Mouse (Mus musculus) retina, postnatal 1 day (tissue): ENCODE data around the gene H2afj.

ENCODE experiments used
- DNase-seq: peaks from one replicate; pipeline ENCODE4 v3.0.0-alpha.2; 2012

H2afj gene

DNA sequence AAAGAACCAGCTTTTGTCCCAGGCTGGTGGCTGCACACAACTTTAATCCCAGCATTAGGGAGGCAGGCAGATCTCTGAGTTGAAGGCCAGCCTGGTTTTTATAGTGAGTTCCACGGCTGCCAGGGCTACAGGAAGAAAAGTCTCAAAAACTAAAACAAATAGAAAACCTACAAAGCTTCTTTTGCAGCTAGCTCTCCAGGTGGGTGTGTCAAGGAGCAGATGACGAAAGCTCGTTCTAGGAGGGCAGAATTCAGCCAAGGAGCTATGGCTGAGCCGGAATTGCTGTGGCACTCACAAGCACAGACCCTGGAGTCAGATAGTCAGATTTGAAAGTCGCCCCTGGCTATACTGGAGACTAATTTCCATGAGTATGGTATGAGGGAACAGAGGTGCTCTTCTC lies 1.2 kb upstream of the H2afj start:
- no peak for DNase-seq

DNA sequence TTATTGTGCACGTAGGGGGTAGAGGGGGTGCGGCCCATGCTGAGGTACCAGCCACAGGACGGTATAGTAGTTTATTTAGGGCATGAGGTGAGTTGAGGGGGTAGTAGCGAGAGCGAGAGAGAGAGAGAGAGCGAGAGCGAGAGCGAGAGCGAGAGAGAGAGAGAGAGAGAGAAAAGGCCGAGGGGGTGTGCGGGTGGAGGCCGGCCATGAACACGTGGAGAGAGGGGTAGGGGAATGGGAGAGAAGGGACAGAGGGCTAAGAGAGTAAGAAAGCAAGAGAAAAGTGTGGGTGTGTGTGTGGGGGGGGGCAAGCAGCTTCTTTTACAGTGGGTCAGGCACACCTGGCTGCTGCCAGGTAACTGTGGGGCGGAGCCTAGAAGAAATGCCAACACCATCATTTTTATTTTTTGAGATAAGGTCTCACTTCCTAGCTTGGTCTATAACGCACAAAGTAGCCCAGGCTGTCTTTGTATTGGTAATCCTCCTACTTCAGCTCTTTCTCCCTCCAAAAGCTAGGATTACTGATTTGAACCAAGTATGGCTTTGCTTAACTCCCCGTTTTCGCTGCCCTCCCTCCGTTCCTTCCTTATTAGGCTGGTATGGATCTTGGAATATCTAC lies 540 bp upstream of the H2afj start:
- DNase-seq: no peak

DNA sequence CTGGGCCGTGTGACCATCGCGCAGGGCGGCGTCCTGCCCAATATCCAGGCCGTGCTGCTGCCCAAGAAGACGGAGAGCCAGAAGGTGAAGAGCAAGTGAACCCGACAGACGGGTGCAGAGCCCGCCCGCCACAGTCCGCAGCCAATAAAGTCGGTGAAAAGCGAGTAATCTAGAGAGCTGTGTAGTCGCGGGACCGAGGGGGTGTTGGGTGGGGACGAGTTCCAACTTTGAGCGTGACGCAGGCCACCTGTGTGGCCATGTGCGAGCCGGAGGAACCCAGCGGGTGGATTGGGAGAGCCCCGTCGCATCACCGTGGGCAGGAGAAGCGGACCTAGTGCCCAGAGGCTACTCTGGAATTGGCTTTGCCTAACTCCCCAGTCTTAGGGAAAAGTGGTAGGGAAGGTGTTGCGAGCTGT lies 595 bp downstream of the H2afj start:
- no peak for DNase-seq

GRCm38 (mm10) chr6:136809077-136809476 lies 1.0 kb downstream of the H2afj start:
- no peak for DNase-seq

GRCm38 (mm10) chr6:136809673-136810072 lies 1.6 kb downstream of the H2afj start:
- DNase-seq: no peak

DNA sequence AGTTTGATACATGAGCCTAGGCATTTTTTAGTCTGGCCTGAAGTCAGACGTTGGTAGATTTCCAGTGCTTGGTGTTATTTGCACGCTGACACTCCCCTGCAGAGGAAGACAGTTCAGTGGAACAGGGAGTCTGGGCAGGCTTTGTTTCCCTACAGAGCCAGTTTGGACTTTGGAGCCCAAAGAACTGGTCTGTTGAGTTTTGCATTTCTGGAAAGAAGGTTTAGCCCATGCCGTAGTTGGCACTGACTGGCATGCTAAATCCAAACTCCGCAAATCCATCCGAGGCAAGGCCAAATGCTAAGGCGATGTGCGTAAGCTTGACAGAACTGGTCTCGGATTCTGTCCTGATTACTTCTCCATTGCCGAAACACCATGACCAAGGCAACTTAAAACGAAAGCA lies 3.2 kb downstream of the H2afj start:
- no peak for DNase-seq

- no peak for DNase-seq
Measured at GRCm38 (mm10) chr6:136813117-136813516, 5.1 kb downstream of the H2afj start.

- no peak for DNase-seq
Measured at GRCm38 (mm10) chr6:136815381-136815780, 7.3 kb downstream of the H2afj start.

DNA sequence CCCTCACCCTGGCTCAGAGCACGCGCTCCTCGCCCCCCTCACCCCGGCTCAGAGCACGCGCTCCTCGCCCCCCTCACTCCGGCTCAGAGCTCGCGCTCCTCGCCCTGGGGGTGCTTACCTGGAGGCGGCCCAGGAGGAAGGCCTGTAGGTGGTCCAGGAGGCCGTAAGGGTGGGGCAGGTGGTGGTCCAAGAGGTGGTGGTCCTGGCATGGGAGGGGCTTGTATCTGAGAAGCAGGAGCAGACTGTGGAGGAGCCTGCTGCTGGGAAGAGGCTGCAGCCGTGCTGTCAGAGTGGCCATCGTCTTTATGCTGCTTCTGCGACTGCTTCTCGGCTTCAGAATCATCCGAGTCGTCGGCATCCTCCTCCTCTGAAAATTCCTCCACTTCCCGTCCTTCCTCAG lies 8.8 kb downstream of the H2afj start:
- DNase-seq: no peak

DNA sequence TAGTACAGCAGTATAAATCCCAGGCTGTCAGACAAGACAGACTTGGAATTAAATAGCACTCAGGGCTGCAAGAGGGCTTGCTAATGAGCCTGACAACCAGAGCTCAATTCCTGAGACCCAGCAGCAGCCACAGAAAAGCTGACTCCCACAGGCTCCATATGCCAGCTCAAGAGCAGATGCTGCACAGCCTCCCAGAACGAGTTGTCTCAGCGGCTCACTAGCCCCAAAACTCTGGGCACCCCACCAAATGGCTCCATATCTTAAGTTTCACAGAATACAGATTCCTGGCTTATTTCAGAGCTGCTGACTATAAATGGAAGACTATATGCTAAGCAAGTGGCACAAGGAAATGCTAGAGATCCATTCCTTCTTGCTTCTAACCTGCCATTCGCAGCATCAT lies 9.5 kb downstream of the H2afj start:
- no peak for DNase-seq

DNA sequence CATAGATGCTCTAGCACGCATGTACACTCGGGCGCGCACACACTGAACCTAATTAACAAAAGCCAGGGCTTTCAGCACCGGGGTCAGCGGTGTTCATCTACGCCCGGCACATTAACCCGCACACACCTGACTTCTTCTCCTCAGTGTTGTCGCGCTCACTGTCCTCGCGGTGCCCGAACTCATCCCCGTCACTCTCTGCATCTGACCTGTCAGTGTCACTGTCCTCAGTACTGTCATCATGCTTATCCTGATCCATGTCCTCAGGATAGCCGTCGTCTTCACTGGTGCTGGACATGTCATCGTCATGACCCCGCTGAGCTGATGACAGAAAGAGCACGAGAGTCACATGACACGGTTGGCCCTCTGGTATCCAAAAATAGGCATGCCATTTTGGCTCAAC lies 12.3 kb downstream of the H2afj start:
- DNase-seq: no peak

DNA sequence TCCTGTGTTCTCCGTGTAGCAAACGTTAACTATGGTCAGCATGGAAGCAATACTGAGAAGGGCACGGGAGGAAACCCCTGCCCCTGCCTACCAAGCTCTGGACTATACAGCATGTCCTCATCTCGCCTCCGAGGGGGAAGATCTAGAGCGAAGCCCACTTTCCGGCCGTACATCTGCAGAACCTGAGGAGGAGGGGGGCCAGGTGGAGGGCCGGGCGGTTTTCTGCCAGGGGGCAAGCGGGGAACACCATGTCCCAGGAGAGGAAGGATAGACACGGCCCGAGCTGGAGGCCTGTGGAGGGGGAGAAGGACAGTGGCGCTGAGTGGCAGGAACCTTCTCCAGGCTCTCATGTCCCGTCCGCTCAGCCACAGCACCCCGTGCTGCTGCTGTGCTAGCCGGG lies 13.0 kb downstream of the H2afj start:
- DNase-seq: no peak

DNA sequence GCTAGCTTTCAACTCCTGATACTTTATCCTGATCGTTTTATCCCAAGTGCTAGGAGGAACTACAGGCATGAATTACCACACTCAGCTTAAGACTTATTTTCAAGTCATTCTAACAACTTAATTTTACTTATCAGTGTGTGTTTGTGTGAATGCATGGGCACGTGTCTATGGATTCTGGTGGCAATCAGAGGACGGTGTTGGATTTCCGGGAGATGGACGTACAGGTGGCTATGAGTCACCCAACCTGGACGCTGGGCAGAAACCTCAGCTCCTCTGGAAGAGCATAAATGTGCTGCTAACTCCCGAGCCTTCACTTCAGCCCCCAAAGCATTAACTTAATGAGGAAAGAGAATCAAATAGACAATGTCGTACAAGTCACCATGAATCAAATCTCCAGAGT lies 16.9 kb downstream of the H2afj start:
- DNase-seq: no peak

DNA sequence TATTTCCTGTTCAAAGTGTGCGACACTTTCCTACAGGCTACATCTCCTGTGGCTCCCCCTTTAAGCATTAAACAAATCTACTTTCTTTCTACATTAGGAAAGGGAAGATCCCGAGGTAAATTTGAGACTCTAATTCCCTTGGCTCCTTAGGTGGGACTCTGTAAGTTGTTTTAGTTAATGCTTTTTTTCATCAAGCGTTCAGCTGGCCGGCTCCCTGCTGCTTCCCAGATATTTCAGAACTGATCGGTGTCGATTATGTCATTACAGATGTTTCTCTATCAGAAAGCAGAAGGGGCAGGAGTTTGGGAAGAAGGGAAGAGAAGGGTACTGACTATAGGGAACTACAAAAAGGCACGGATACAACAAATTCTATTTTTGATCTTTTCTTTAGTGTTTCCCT lies 19.1 kb downstream of the H2afj start:
- DNase-seq: no peak

DNA sequence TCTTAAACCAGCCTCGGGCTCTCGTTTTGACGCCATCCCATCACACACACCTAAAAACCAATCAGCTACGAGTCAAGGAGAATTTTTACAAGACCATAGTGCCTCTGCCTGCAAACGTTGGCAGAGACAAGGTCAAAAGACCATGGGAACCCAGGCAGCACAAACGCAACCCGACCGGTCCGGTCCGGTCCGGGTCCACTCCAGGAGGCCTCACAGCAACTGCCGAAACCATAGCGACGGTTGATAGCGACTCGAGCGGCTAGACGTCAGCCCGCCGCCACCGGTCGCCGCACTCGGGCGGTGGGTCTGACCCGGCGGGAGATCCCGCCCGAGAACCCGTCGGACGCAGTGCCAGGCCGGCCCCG lies 19.5 kb downstream of the H2afj start, which contains the start of gene BC049715:
BC049715 (plus strand) TSS at position 111 of the 365 bp plus-strand sequence.
- no peak for DNase-seq

DNA sequence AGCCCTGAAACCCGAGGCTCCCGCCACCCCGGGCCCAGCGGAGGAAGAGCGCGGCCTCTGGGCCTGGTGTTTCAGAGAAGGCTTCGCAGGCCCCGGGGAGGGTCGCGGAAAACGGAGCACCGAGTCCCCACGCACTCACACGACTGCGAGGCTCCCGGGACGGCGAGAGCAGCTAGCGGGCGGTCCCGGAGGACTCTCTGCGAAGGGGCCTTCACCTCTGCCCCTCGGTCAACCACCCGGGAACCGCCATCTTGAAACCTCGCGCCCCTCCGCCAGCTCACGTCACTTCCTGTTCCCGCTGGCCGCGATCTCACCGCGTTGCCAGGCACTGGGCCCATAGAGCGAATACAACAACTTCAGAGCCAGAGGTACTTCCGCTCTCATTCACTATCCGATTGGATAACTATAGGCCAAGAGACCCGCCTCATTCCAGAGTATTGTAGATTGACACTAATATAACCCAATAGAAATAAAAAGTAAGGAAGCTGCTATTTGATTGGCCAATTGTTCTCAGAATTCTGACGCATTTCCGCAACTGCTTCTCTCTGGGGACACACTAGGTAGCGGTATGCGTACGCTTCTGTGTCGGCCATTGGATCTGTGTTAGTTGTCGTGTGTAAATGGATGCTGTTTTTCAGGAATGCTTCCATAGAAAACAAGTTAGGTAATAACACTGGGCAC lies 20.0 kb downstream of the H2afj start, which contains the start of gene Wbp11:
Wbp11 (minus strand) TSS at position 353 of the 681 bp plus-strand sequence.
- peak; percentile 99 for DNase-seq

- DNase-seq: no peak
Measured at GRCm38 (mm10) chr6:136828681-136829080, 20.6 kb downstream of the H2afj start.

GRCm38 (mm10) chr6:136831712-136832111 lies 23.7 kb downstream of the H2afj start:
- DNase-seq: no peak

DNA sequence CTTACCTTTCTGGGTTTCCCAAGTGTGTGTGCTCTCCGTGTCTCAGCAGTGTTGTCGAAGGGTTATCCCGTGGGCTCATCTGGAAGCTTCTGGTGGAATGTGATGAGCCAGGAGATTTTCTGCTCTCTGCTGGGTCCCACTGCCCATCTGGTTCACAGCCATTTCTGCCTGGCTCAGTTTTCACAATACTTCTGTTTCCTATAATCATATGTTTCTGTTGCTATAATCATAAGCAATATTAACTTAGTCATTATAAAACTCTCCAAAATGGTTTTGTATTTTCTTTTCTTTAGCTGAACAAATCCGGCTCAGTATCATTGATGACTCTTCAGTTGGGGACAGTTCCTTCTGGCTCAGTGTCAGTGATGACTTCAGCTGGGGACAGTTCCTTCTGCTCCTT lies 27.3 kb downstream of the H2afj start, which contains the start of gene Smco3:
Smco3 (minus strand) TSS at position 101 of the 400 bp plus-strand sequence.
- DNase-seq: no peak

- no peak for DNase-seq
Measured at GRCm38 (mm10) chr6:136837323-136837722, 29.3 kb downstream of the H2afj start.

DNA sequence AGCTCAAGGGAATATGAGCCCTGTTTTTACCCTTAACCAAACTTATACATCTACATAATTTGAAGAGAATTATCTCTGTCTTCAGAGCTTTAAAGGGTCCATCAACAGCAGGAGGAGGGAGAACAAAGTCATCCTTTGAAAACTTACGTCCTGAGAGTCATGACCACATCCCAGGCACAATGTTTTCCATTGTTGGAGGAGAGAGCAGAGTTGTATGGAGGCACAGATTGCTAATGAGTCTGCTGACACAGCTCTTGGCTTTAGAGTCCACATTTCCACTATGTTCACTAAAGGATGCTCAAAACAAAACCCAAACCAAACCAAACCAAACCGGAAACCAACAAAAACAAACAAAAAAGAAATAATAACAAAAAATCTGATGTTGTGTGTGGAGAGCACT lies 36.9 kb downstream of the H2afj start:
- DNase-seq: no peak

DNA sequence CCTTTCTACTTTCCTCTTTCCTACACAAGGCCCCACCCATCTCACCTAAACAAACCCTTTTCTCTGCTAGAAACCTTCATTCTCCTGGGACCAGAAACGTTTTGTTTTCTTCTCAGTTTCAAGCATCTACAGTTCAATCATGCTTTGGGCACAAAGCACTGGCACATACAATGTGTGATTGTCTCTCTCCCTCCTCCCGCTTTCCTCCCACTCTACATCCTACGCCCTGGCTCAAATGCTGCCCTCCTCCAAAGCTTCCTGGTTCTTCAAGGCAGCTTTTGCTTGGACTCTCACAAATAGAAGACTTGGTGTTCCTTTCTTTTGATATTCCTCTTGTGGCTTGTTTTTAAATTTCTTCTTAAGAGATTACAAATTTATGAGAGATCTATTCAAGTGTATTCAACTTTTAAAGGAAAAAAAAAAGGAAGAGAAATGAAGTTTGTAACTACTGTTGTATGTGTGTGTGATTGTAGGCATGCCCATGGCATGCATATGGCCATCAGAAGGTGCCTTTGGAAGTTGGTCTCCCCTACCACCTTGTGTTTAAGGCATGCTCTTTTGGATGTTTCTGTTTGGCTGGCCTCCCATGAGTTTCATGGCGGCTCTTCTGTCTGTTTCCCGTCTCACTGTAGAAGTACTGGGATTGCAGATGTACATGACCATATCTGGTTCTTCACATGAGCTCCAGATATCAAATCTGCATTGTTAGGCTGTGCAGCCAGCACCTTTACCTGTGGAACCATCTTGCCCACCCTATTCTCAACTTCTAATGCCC lies 37.8 kb downstream of the H2afj start:
- no peak for DNase-seq

GRCm38 (mm10) chr6:136847267-136847666 lies 39.2 kb downstream of the H2afj start:
- DNase-seq: no peak

GRCm38 (mm10) chr6:136847790-136848189 lies 39.7 kb downstream of the H2afj start:
- peak; percentile 60 for DNase-seq
